Mouse (Mus musculus) forelimb bud, embryonic 11.5 days (tissue): ENCODE results near the gene Clba1.
A peak's percentile ranks its signal among the peaks of the same experiment; 100 is the strongest.

ENCODE experiments used
- DNase-seq: peaks from one replicate; pipeline ENCODE4 v3.0.0-alpha.2; 2012; ENCODE audit warnings: low read depth, low spot score

Clba1 gene

DNA sequence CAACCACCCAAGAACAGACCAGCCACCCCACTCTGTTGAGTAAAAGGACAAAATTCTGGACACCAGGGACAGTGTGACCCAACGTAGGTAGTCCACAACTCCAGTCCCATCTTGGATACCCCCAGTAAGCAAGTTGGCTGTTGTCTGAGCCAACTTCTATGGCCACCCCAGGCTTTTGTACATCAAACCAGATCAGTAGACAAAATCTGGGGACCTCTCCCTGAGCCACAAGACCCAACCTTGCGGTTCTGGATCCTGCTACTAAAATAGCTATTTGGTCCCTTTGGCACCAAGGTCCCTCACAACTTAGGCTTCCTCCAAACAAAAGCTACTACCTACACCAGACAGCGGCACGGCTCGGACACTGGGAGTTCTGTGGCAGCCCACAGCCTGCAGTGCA, 13.7 kb upstream of the Clba1 start:
- DNase-seq, result no peak

GRCm38 (mm10) chr12:112795466-112796104, 13.2 kb upstream of the Clba1 start:
- DNase-seq, result no peak

- DNase-seq, result no peak
These were observed 11.9 kb upstream of the Clba1 start for GRCm38 (mm10) chr12:112796551-112797510.

DNA sequence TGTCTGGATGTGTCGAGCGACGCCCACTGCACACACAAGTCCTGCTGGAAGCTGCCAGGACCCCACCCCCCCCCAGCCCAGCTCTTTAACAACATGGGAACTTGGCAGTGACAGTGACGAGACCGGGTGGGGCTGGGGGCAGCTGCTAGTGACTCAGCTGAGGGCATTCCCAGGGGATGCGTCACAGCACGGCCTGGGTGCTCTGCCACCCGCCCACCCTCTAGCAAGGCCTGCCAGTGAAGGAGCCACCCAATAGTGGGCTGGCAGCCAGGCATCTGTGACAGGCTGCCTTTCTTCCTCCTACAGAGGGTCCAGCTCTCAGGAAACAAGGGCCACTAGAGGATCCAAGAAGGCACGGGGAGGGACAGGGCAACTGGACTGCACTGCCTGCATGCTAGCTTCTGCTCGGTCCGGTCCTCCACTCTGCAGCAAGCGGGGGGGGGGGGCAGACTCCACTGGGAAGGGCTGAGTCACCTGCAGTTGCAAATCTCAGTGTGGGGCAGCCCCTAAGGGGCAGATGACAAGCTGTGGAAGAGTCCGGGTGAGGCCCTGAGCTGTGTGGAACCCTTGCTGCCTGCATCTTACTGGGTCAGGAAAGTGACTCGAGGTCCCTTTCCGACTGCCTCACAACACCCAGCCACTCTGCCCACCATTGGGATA, 10.9 kb upstream of the Clba1 start:
- DNase-seq, result no peak

GRCm38 (mm10) chr12:112798332-112798681, 10.4 kb upstream of the Clba1 start:
- DNase-seq, result no peak

GRCm38 (mm10) chr12:112798716-112799115, 10.0 kb upstream of the Clba1 start:
- no peak for DNase-seq

GRCm38 (mm10) chr12:112799237-112799970, 9.3 kb upstream of the Clba1 start:
- DNase-seq, result no peak

- peak; percentile 69 for DNase-seq
These were observed 8.3 kb upstream of the Clba1 start for GRCm38 (mm10) chr12:112800476-112800875.

DNA sequence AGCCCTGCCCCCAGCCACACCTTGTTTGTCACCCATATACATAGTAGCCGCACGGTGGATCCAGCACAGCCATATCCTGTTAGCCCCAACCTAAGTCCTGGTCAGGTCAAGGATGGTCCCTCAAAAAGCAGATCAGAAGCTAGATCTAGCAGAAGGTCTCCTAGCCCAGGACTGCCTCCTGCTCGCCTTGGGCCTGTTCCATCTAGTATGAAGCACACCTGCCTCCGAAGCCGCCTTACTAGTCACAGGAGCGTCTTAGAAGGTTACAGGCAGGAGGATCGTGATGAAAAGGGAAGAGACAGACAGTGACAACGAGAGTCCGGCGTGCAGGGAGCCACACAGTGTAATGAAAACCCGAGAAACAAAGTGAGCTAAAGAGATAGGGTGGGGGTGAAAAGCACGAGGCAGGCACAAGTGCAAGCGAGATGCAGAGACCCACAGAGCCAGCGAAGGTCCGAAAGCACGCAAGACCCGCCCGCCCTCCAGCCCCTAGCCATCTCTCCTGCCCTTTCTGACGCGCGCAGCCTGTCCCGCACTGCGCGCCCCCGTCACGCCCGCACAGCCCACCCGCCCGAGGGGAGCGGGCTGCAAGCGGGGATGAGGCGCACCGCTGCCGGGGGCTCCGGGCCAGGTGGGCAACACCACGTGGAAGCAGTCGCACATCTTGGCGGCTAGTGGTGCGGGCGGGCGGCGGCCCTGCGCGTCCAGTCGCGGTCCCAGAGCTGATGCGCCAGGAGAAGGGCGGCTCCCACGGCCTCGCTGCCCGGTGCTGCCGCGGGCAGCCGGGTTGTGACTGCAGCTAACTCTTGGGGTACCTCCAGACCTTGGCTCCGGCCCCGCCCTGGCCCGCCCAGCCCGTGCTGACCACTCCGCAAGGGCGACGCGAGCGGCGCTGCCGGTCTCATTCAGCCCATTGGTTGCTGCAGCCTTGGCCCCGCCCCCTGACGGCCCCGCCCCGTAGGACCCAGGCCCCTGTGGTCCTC, 6.6 kb upstream of the Clba1 start, which contains the start of gene Ahnak2:
Gene Ahnak2, minus strand, starts transcription at position 794 of the 983 bp plus-strand sequence.
- DNase-seq, result peak; percentile 59

- DNase-seq, result no peak
These were observed 5.8 kb upstream of the Clba1 start for GRCm38 (mm10) chr12:112802917-112803316.

DNA sequence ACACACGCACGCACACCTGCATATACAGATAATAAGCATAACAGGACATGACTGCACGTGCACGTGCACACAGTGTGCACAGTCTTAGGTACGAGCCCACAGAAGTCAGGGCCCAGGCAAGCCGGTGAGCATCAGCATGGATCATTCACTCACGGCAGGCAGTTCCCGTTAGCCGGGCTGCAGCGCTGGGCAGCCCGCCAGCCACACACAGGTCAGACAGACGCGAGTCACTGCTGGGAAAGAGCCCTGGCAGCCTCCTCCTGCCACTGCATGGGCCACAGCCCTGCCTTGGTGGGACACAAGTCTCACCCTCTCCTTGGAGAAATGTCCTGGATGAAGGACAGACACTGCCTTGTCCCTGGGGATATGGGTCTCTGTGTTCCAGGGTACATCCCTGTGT, 4.7 kb upstream of the Clba1 start:
- DNase-seq, result no peak

GRCm38 (mm10) chr12:112806044-112806443, 2.7 kb upstream of the Clba1 start:
- DNase-seq, result no peak

DNA sequence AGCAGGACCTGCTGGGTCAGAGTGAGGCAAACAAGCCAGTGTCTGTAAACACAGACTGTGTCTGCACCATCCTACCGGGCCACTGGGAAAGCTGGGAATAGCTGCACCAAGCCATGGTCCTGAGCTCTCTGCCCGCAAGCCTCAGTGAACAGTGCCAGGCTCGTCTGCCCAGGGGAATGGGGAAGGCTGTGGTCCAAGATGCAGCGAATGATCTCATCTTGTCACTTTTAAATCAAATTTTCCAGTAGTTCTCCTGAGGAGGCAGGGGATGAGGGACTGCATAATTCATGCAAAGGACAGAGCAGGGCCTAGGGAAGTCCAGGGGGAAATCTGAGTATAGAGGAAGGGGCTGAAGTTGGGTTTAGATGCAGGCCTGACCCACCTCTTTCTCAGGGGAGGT, 941 bp upstream of the Clba1 start:
- DNase-seq, result no peak

DNA sequence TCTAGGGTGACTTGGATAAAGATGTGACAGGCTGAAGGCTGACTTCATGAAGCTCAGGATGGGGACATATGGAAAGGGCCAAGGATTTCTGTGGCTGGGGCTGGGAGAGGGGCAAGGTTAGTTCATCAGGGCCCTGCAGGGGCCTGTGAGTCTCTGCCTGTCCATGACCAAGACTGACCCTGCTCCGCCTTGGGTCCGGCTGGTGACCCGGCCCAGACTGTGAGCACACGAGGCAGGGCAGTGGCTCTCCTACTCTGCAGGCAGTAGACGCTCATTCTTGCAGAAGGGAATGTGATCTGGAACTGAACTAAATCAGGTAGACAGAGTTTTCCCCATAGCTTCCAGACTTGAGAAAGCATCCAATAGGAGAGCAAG, 538 bp upstream of the Clba1 start:
- no peak for DNase-seq

DNA sequence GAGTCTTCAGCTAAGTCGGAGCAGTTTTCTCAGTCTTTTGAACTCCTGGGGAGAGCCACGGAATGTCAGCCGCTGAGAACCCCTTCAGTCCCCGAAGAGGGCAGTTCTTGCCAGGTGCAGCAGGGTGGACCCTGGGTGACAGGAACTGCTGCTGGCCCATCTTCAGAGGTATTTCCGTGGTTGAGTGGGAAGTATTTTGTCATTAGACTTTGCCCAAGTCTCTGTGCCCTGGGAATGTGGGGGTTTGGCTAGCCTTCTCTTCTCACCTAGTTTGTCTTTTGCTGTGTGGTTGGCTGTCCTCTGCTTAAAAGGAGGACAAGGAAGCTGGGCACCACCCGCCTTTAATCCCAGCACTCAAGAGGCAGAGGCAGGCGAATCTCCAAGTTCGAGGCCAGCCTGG, 904 bp downstream of the Clba1 start:
- DNase-seq, result no peak

- no peak for DNase-seq
These were observed 1.6 kb downstream of the Clba1 start for GRCm38 (mm10) chr12:112810092-112810885.

DNA sequence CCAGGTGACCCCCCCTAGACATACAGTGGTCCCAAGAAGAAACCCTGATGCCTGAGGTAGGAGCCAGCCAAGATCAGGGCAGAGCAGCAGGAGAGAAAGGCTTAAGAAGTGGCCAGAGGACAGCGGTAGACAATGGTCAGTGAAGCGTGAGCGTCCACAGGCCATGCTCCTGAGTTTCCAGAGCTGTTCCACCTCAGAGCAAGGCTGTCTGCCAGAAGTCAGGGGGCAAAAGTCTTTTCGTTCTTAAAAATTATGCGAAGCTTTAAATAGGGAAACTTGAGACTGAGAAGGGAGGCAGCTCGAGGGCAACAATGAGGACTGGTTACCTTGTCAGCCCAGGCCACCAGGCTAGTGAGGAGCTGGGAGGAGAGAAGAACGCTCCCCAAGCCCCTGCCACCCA, 4.6 kb downstream of the Clba1 start:
- DNase-seq, result no peak

GRCm38 (mm10) chr12:112814682-112815470, 6.1 kb downstream of the Clba1 start:
- no peak for DNase-seq

DNA sequence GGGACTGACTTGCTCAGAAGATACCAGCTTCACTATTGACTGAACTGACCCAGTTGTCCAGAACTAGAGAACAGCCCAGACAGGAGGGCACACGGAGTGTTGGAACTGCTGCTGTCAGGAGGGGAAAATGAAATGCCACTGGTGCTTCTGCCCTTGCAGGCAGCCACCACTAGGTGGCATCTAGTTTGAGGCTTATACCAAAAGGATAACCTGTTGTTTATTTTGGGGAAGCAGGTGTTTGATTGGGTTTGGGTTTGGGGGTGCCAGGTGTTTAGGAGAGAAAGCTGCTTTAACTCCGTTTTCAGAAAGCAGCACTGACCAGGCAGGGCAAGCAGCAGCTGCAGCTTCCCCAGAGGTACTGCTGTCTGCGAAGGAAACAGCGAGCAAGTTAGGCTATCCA, 7.6 kb downstream of the Clba1 start:
- peak; percentile 60 for DNase-seq
